ENCODE assay signal across 8 mouse cellular contexts in the genomic region with DNA sequence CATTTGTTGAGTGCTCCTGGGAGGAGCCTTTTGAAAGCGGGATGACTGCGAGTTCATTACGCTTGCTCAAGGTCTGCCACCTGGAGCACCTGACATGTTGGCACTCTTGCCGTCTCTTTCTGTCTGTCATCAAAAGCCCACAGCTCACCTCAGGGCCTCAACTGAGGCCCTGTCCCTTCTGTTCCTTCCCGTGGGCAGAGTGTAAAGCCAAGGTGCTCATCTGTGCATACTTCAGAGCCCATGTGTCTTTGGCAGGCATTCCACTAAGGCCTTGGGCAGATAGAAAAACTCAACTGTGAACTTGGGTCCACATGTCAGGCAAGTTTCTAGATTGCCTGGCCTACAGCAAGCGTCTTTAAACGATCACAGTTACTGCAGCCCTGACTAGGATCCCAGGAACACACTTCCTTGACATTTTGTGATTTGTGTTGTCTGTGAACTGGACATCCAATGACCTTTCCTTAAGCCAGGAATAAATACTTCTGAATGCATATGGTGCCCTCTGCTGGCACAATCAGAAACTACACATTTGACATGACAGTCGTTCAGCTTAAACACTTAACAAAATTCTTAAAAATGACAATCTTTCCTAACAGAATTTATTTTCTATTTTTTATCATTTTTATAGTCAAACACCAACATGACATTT.
A peak's percentile ranks its signal among the peaks of the same experiment; 100 is the strongest.
DNase-seq lines count a peak whose midpoint lies in the region; ATAC-seq and TF ChIP-seq lines count a peak whose summit lies in the region.

No protein-coding gene starts in this region.

- TF ChIP-seq RAD21 in MEL (IDR thresholded peaks at IDR 0.05; ENCODE audit: low read depth, low read length): peak; percentile 24

- no peak overlapping the region for H3K27ac ChIP-seq in MEL (ENCODE audit: control insufficient read depth, low read depth, low read length)
- H3K27ac ChIP-seq in embryonic facial prominence, embryonic 10.5 days (replicated peaks): no peak overlapping the region

- H3K4me1 ChIP-seq in MEL (ENCODE audit: control insufficient read depth in 1 of 2, insufficient read depth in 2 of 2, low read length in 2 of 2): no peaks in the 10 kb centered on the region
- H3K4me1 ChIP-seq in embryonic facial prominence, embryonic 10.5 days: peaks cover 7% of the 10 kb centered on the region

- ATAC-seq in activated CD4-positive, CD25-positive, alpha-beta regulatory T cell, adult 4 months: no peak

- no peaks in the 10 kb centered on the region for H3K79me2 ChIP-seq in MEL (ENCODE audit: control insufficient read depth, insufficient read depth, low read length, poor library complexity)

- DNase-seq in MEL (ENCODE audit: low read depth, low spot score): peak; percentile 42
- DNase-seq in adrenal gland, postnatal 36 days: peak; percentile 75 to 79
- DNase-seq in embryonic facial prominence, embryonic 10.5 days (ENCODE audit: low spot score): peak; percentile 75
- peak; percentile 48 to 75 for DNase-seq in heart, postnatal 36 days
- peak; percentile 43 to 82 for DNase-seq in layer of hippocampus, adult 8-10 months (ENCODE audit: low spot score in 2 of 2)
- DNase-seq in lung, postnatal 10 days: peak; percentile 88
- peak; percentile 93 for DNase-seq in retina, embryonic 14.5 days (ENCODE audit: low spot score)

- intact Hi-C loops in heart, postnatal 36 days (cut with DNase I): loop anchor here (5.0 kb wide), 1 partner anchor 251 kb away; no protein-coding TSS in a partner anchor

- TF ChIP-seq EP300 in MEL (IDR thresholded peaks at IDR 0.05; ENCODE audit: low read depth in 1 of 2, low read length in 2 of 2): no peak

- no peaks in the 10 kb centered on the region for H3K36me3 ChIP-seq in MEL (ENCODE audit: control insufficient read depth in 1 of 2, insufficient read depth in 2 of 2, low read length in 2 of 2)
- H3K36me3 ChIP-seq in embryonic facial prominence, embryonic 10.5 days (replicated peaks): no peaks in the 10 kb centered on the region

- WGBS in embryonic facial prominence, embryonic 10.5 days: 59% methylated on average over 8 of the region's 8 CpGs

- no peaks in the 10 kb centered on the region for H3K9me3 ChIP-seq in MEL (replicated peaks; ENCODE audit: insufficient read depth, low read length)
- no peaks in the 10 kb centered on the region for H3K9me3 ChIP-seq in embryonic facial prominence, embryonic 10.5 days

- H3K9ac ChIP-seq in MEL (ENCODE audit: control insufficient read depth, low read depth, low read length, poor library complexity, severe bottlenecking): no peak overlapping the region

- H3K27me3 ChIP-seq in MEL (ENCODE audit: control insufficient read depth in 1 of 2, insufficient read depth in 2 of 2, low read length in 2 of 2): no peaks in the 10 kb centered on the region; a peak in 1 of 4 replicates
- H3K27me3 ChIP-seq in embryonic facial prominence, embryonic 10.5 days (replicated peaks; ENCODE audit: low read depth, poor library complexity, severe bottlenecking): no peaks in the 10 kb centered on the region

- peak in 2 of 3 experiments; percentile 3 to 25; a peak in 1 of 6 replicates for TF ChIP-seq CTCF in MEL (IDR thresholded peaks at IDR 0.05 in 2 of 3, conservative IDR thresholded peaks at IDR 0.05 in 1 of 3; ENCODE audit: control insufficient read depth in 1 of 3, insufficient read depth in 1 of 3, low read depth in 2 of 3, low read length in 3 of 3, poor library complexity in 1 of 3, severe bottlenecking in 1 of 3)

- no peak for TF ChIP-seq POLR2A in MEL (IDR thresholded peaks at IDR 0.05; ENCODE audit: control insufficient read depth in 1 of 2, insufficient read depth in 1 of 2, low read depth in 1 of 2, low read length in 2 of 2, poor library complexity in 1 of 2)

- H3K4me3 ChIP-seq in MEL (ENCODE audit: control insufficient read depth in 1 of 2, insufficient read depth in 1 of 2, low read depth in 2 of 2, low read length in 2 of 2): no peak overlapping the region
- no peak overlapping the region for H3K4me3 ChIP-seq in embryonic facial prominence, embryonic 10.5 days

TF ChIP-seq in MEL, 35 proteins besides CTCF, POLR2A, EP300 and RAD21:
- TF ChIP-seq SMC3 (IDR thresholded peaks at IDR 0.05; ENCODE audit: low read depth, low read length): peak; percentile 30
- TF ChIP-seq ZNF384 (IDR thresholded peaks at IDR 0.05; ENCODE audit: low read depth, low read length): no peak

Comparison
In these comparisons a context has a peak if more than half of its experiments do, and no peak if none do; other contexts are left out.
1. DNase-seq: peak in every context shown above with its lines; median percentile 93 in retina, embryonic 14.5 days; 88 in lung, postnatal 10 days; 77 in adrenal gland, postnatal 36 days; 75 in embryonic facial prominence, embryonic 10.5 days; 62 in layer of hippocampus, adult 8-10 months; 62 in heart, postnatal 36 days; 42 in MEL.